Mouse (Mus musculus): Measurements from ENCODE around the gene Mrpl51.
"Not testable (repeated sequence)": the region's sequence is repeated elsewhere in the genome, so short reads cannot be mapped to it uniquely, and the experiment has no call there.

Mrpl51 gene

DNA sequence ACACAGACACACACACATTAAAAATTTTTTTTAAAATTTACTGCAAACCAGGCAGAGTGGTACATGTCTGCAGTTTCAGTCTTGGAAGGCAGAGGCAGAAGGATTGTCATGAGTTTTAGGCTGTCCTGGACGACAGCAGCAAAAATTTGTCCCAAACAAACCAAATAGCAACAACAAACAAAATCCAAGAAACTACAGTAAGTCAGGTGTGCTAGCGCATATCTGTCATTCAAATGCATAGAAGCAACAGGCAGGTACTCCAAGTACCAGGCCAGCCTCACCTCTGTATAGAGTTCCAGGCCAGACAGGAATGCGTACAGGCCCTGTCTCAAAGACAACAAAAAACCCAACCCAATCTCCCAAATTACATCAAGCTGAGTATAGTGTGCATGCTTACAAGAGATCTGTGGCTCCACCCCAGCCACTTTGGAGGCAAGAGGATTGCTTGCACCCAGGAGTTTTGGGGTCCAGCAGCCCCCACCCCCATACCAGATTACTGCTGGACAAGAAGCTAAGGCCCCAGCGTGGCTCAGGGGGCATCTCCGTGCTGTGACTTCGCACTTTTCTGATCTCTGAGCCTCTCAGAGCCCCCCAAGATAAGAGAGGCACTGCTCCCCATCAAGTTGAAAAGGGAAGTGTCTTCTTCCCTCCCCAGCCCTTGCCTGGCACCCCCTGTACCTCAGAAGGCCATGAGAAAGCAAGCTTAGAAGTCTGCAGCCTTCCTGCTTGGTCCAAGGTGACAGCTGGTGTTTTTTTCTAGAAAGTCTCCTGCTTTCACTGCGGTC, 31.6 kb upstream of the Mrpl51 start:
- DNase-seq (ENCODE audit: low read depth, low spot score): no peak

DNA sequence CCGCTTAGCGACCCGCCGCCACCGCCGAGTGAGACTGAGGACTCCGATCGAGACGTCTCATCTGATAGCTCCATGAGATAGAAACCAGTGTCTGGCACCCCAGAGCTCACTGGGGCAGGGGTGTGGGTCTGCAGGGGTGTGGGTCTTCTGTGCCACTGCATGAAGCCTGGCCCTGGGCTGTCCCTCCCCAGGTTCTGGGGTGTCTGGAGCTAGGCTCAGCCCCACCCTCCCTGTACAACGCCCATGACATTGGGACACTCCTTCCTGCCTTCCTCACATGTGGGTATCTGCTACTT, 31.1 kb upstream of the Mrpl51 start:
- DNase-seq (ENCODE audit: low read depth, low spot score): no peak

DNA sequence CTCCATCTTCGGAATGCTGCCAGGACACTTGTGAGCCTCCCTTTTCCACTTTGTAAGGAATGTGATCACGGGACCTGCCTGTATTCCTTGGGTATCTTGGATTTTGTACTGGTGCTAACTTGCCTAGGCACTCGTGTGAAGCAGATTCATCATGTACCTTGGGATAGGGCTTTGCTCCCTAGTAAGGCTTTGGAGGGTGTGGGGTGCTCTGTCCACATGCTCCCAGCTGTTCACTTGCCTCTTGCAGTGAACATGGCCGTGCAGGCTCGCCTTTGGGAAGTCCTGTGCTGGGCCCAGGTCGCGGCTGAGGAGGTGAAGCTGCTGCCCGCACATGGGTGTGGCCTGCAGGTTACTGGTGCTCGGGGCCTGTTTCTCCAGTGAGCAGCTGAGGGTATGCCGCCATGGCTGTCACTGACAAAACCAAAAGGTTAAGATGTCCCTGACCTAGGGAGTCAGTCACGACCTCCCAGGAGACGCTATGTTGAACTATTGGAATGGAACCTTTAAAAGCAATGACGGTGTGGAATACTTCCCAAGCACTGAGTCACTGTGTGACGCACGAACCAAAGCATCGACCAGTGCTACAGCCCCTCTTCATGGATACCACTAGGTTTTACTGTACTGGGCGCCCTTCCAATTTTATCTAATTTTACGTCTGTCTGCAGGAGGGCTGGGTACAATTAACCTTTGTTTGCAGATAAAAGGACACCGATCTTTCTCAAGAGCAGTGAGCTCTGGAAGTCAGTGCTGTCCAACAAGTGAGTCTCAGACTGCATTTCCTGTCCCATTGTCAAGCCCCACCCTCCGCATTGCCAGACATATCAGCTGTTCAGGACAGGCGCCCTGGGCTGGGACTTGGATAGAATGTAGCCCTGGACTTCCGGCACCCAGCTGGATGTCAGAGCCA, 30.5 kb upstream of the Mrpl51 start:
- DNase-seq (ENCODE audit: low read depth, low spot score): peak; percentile 80

DNA sequence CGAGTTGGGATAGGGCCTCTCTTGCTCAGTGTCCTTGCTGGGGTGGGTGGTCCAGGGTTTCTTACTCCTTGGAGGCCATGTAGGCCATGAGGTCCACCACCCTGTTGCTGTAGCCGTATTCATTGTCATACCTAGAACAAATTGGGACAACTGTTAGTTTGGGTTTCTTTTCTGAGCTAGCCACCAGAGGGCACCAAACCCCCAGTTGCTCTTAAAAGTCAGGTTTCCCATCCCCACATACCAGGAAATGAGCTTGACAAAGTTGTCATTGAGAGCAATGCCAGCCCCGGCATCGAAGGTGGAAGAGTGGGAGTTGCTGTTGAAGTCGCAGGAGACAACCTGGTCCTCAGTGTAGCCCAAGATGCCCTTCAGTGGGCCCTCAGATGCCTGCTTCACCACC, 29.6 kb upstream of the Mrpl51 start:
- not testable (repeated sequence) for DNase-seq (ENCODE audit: low read depth, low spot score)

DNA sequence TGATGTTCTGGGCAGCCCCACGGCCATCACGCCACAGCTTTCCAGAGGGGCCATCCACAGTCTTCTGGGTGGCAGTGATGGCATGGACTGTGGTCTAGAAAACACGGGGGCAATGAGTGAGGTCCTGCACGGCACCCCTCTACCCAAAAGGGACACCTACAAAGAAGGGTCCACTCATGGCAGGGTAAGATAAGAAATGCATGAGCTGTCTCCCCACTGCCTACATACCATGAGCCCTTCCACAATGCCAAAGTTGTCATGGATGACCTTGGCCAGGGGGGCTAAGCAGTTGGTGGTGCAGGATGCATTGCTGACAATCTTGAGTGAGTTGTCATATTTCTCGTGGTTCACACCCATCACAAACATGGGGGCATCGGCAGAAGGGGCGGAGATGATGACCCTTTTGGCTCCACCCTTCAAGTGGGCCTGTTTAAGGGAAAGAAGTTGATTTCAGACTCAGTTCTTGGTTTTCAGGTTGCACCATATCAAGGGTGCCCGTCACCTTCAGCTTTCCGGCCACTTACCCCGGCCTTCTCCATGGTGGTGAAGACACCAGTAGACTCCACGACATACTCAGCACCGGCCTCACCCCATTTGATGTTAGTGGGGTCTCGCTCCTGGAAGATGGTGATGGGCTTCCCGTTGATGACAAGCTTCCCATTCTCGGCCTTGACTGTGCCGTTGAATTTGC, 28.8 kb upstream of the Mrpl51 start:
- DNase-seq (ENCODE audit: low read depth, low spot score): not testable (repeated sequence)

DNA sequence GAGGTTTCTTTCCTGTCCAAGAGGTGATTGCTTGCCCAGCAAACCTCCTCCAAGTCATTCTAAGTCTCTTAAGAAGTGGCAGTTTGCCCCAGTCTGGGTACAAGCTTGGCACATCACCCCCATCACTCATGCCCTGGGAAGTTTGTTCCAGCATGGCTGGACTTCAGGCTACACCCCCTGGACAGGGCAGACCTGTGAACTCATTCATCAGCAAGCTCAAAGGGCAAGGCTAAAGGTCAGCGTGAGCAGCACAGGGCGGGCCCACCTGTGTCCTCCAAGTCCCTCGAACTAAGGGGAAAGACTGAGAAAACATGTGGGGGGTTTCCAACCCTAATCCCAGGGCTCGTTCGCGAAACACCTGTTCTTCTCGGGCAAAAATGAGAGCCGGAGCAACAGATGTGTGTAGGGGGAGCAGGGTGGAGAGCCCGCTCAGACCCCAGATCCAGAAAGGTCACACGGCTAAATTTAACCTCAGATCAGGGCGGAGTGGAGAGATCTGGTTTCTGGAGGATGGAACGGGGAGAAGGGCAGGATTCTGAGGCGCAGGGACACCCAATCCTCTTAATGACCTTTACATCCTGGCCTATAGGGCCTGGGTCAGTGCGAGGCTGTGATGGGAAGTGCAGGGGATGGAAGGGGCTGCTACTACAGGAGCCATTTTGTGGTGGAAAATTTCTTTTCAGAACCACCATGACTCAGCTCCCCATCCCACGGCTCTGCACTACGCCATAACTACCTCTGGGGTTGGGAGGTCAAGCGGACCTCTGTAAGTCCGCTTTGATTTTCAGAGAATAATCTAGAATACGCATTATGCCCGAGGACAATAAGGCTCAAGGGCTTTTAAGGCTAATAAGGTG, 27.6 kb upstream of the Mrpl51 start:
- no peak for DNase-seq (ENCODE audit: low read depth, low spot score)

DNA sequence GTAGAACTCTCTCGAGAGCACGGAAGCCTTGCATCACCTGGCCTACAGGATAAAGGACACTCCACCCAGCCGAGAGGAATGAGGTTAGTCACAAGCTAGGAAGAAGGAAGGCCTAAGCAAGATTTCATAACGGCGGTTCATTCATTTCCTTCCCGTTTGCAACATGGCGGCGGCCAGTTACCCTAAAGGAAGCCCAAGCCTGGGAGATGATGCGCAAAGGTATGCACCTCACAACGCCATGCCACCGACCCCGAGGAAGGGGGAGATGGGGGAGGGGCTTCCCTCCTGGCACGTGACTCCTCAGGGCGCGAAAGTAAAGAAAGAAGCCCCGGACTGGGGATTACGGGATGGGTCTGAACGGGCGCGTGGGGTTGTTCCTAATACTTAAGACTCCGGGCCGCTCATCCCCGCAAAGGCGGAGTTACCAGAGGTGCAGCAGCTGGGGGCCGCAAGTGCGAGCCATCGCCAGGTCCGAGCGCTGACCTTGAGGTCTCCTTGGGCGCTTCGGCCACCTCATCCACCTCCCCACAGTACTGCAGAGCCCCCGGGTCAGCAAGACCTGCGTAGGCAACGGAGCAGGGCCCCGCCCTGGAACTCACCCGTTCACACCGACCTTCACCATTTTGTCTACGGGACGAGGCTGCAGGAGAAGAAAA, 26.8 kb upstream of the Mrpl51 start:
- peak; percentile 73 for DNase-seq (ENCODE audit: low read depth, low spot score)

DNA sequence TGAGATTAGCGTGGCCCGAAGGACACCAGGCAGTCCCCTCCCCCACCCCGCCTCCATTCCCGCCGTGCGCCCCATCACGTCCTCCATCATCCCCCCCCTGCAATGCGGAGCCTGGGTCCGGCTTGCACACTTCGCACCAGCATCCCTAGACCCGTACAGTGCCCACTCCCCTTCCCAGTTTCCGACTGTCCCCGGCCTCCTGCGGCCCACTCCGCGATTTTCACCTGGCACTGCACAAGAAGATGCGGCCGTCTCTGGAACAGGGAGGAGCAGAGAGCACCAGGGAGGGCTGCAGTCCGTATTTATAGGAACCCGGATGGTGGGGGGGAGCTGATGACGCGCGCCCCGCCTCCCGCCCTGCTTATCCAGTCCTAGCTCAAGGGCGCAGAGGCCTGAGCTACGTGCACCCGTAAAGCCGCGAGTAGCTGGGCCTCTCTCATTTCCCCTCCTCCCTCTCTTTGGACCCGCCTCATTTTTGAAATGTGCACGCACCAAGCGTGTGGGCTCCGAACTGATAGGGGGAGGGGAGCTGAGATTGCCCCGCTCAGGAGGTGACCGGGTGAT, 26.2 kb upstream of the Mrpl51 start:
- peak; percentile 98 for DNase-seq (ENCODE audit: low read depth, low spot score)

DNA sequence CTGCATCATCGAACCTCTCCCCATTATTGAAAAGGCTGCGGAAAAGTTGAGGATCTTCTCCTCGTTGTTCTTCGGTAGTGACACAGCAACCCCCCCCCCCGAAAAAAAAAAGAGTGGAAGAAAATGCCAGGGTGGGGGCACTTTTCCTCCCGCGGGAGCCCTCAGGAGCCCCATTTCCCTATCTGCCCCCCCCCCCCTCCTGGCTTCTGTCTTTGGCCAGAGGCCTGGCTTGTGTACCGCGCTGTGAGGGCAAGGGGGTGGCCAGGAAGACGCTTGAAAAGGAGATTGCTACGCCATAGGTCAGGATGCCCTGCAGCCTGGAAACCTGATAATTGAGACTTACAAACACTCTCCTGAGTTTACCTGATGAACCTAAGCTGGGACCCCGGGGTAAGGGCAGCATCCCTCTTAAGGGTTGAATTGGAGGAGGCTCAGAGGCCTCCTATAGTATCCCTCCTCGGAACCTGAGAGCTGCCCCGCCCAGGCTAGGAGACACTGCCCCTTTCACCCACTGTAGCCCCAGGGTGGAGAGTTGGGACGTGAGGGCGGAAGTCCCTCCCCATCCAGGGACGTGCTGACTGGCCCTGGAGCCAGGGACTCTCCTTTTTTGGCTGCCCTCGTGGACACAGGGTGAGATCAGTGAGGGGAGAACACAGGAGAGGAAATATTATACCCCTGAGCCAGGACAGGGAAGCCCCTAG, 25.4 kb upstream of the Mrpl51 start, which contains the start of gene Gapdh:
Gene Gapdh, minus strand, starts transcription at position 417 of the 701 bp plus-strand sequence.
- no peak for DNase-seq (ENCODE audit: low read depth, low spot score)

DNA sequence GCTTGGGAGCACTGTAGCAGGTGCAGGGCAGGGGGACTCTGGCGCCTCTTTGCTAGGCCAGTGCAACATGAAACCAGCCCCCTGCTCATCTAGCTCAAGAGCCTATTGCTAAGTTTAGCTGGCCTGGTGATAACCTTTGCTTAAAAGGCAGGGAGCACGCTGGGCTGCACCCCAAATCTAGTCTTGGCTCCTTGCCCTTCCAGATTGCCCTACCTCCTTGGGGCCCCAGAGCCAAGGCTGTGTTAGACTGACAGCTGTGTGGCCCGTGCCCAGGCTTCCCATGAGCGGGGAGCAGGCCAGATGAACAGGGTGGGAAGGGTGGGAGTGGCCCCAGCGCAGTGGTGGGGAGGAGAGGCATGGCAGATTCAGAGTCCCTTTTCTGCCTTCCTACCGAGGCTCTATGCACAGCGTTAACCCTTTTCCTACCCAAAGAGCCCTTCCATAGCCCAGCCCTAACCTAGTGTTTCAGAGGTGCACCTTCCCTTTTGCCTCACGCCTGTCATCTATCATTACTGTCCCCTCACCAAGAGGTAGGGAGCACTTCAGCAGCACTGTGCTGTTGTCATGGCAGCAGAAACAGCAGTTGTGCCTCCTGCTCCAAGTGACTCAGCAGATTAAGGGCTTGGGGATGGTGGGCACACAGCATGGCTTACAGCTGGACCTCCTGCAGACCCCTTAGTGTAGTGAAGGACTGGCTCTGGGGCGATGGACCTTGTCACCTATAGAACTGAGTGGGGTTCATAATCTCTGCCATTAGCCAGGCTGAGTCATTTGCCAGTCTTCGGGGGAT, 24.5 kb upstream of the Mrpl51 start:
- no peak for DNase-seq (ENCODE audit: low read depth, low spot score)

DNA sequence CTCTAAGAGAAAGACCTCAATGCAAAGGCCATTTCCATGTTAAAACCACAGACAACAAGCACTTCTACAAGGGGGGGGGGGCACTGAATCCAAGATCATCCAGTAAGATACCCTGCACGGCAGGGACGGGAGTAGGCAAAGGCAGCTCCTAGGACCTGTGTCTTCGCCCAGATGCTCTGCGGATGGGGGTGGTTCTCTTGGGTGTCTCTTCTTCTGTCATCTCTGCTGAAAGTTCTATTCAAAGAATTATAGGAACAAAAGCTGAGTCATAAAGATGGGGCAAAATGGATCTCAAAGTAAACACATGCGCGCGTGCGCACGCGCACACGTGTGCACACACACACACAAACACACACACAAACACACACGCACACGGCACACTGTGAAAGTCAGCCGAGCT, 23.5 kb upstream of the Mrpl51 start:
- no peak for DNase-seq (ENCODE audit: low read depth, low spot score)

DNA sequence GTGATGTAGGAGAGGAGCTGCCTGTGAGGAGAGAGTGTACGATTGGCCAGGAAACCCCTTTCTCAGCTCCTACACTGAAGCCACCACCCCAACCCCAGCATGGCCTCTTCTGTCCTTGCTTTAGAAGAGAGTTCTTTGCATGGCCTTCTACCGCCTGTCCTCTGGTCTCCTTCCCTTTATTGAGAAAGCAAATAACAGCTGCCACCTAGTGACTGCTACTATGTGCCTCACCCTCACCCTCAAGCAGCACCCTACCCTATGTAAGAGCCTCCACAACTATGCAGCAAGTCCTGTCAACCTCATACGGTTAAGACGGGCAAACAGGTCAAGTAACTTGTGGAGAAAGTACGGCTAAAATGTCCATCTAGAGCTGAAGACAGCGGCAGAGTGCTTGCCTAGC, 21.4 kb upstream of the Mrpl51 start:
- DNase-seq (ENCODE audit: low read depth, low spot score): no peak

DNA sequence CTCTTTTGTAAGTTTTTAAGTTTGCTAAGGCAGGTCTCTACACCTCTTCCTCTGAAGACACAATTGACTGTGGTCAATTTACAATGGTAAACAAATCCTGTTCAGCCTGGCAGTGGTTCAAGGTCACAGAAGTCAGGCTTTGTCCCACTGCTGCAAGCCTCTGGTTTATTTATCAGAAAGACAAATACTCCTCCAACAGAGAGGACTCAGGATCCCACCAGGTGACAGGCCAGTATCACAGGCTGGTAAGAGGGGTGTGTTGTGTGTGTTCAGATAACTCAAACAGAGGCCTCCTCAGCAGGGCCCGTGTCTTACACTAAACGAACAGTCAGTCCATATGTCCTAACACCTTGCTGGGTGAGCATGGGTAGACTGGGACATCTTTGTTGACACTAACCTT, 19.1 kb upstream of the Mrpl51 start:
- no peak for DNase-seq (ENCODE audit: low read depth, low spot score)

DNA sequence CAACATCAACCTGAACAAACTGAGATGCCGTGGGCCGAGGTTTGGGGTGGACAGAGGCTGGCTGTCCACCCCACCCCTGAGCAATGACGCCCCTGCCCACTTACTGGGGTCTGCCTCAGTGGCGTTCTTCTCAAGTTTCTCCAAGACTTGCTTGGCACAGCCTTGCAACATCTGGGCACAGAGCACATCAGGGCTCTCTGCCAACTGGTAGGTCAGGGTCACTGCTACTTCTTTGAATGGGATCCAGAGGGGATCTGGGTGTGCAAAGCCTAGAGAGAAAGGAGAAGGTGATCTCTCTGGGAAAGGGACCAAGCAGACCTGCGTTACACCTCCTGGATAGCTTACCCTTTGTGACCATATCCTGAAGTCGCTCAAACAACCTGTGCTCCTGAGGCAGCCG, 18.3 kb upstream of the Mrpl51 start:
- no peak for DNase-seq (ENCODE audit: low read depth, low spot score)

DNA sequence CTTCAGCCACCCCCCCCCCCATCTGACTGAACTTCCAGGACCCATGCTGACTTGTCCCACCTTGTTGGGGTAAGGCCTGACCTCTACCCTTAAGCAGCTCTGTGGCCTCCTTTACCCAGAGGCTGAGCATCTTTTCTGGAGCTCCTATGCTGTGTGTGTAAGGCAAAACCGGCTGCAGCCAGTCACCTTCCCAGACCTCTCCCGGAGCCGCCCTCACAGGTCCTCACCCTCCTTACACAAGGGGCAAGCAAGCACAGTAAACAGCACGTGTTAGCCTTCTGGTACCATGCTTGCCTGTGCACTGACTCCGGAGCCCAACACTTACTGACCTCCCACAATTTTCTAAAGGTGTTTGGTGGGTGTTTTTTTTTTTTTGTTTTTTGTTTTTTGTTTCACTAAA, 16.1 kb upstream of the Mrpl51 start:
- no peak for DNase-seq (ENCODE audit: low read depth, low spot score)

DNA sequence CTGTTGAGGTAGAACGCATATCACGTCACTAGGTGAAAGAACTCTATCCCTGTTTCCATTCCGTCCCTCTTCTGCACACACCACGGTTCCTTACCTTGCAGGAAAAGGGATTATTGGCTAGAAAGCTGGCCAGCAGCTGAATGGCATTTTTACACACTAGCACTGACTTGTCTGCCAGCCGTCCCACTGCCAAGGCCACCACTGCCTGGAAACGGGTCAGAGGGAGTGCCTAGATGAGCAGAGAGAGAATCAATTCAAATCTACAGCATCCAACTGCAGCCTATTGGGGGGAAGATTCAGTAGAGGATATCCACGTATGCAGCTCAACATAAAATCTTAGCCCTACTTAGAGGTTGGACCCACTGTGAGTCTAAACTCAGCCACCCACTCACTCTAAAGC, 12.0 kb upstream of the Mrpl51 start:
- DNase-seq (ENCODE audit: low read depth, low spot score): no peak

DNA sequence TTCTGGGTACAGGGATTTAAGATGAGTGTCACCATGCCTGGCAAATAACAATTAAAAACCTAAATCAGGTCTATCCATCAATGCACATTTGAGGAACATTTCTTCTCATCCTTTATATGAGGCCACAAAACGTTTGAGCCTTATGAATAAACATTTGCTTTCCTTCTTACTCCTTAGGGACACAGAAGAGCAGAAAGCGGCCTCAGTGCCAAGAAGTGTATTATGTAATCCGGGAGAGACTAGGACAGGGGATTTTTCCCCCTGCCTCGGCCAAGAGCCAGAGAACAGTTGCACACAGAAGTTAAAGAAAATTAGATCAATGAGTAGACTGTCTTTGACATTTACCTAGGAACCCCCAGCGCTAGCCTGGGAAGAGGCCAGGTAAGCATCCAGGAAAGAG, 9.5 kb upstream of the Mrpl51 start:
- DNase-seq (ENCODE audit: low read depth, low spot score): no peak

DNA sequence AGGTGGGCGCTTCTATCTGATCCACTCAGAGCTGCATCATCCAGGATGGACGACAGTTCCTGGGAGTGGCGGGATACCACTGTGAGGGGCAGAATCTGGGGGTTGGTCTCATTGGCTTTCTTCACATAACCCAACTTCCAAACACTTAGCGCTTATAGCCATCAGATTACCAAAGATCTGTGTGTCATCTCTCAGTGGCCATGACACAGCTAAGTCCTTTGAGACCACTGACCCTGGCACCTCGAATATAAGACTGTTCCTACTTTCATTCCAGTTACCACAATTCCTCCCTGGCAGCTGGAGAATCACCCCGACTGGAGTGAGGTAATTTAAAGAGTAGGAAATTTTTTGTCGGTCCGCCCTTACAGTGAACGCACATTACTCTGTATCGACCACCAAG, 5.4 kb upstream of the Mrpl51 start:
- no peak for DNase-seq (ENCODE audit: low read depth, low spot score)

DNA sequence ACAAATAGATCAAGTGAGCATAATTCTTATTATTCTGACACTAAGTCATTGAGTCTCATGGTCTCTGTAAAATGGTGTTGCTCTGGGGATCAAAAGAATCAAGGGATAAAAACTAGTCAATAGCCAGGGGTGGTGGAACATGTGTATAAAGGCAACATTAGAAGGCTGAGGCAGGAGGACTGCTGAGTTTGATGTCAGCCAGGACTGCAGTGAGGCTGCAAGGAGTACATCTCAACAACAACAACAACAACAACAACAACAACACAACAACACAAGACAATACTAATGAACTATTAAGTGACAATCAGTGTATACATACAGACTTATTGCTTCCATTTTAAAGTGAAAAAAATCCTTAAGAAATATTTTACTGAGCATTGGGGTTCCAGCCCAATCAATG, 785 bp upstream of the Mrpl51 start:
- no peak for DNase-seq (ENCODE audit: low read depth, low spot score)

All from WW6 (cell line).